Mouse (Mus musculus): Measurements from ENCODE around the gene Rere. TPM values are rescaled to one million over a fixed set of nuclear protein-coding genes. Genes with fewer than 3 reads are reported as not detected.
"Not testable (repeated sequence)": the region's sequence is repeated elsewhere in the genome, so short reads cannot be mapped to it uniquely, and the experiment has no call there.

Rere gene
- total and polyA plus RNA-seq, 3 experiments: 4.1 to 31.8 TPM; not detected in 1

- TF ChIP-seq TCF12 (IDR thresholded peaks at IDR 0.05; ENCODE audit: low read depth, low read length): peak; percentile 69
- peak; percentile 93 for TF ChIP-seq RCOR1 (IDR thresholded peaks at IDR 0.05; ENCODE audit: low read depth, low read length)
These were observed 275.2 kb downstream of the Rere start (continued) for GRCm38 (mm10) chr4:150556382-150557221.

- H3K4me1 ChIP-seq (ENCODE audit: control insufficient read depth in 1 of 2, insufficient read depth in 2 of 2, low read length in 2 of 2): peaks cover 9 to 40% of the 10 kb centered on the region in 2 experiments
- H3K36me3 ChIP-seq (ENCODE audit: control insufficient read depth in 1 of 2, insufficient read depth in 2 of 2, low read length in 2 of 2): peaks cover 0 to 33% of the 10 kb centered on the region in 2 experiments; a peak in 2 of 4 replicates
- 0 out of 2 replicates have a peak overlapping the region, but pooled peaks have one; percentile 1 for H3K9ac ChIP-seq (ENCODE audit: control insufficient read depth, low read depth, low read length, poor library complexity, severe bottlenecking)
- 0 out of 2 replicates have a peak, but pooled peaks have one; percentile 15 for TF ChIP-seq MYC (IDR thresholded peaks at IDR 0.05; ENCODE audit: low read depth, low read length)
- H3K27me3 ChIP-seq (ENCODE audit: control insufficient read depth in 1 of 2, insufficient read depth in 2 of 2, low read length in 2 of 2); H3K9me3 ChIP-seq (replicated peaks; ENCODE audit: insufficient read depth, low read length); DNase-seq (ENCODE audit: low read depth, low spot score); H3K4me3 ChIP-seq (ENCODE audit: control insufficient read depth in 1 of 2, insufficient read depth in 1 of 2, low read depth in 2 of 2, low read length in 2 of 2); H3K79me2 ChIP-seq (ENCODE audit: control insufficient read depth, insufficient read depth, low read length, poor library complexity): not testable (repeated sequence)
- peak overlapping the region; percentile 71 for H3K27ac ChIP-seq (ENCODE audit: control insufficient read depth, low read depth, low read length)
These were observed 275.8 kb downstream of the Rere start for GRCm38 (mm10) chr4:150557289-150557688.

- Histone ChIP-seq H3K4me1 (ENCODE audit: control insufficient read depth in 1 of 2, insufficient read depth in 2 of 2, low read length in 2 of 2) (peaks cover 9 to 36% of the 10 kb centered on the region in 2 experiments), H3K27ac (ENCODE audit: control insufficient read depth, low read depth, low read length) (peak overlapping the region; percentile 71)
- DNase-seq (ENCODE audit: low read depth, low spot score): peak; percentile 71
These were observed 276.5 kb downstream of the Rere start for GRCm38 (mm10) chr4:150557976-150558375.

GRCm38 (mm10) chr4:150559514-150559913, 278.1 kb downstream of the Rere start:
- Histone ChIP-seq H3K4me1 (ENCODE audit: control insufficient read depth in 1 of 2, insufficient read depth in 2 of 2, low read length in 2 of 2) (peaks cover 12 to 35% of the 10 kb centered on the region in 2 experiments), H3K36me3 (ENCODE audit: control insufficient read depth in 1 of 2, insufficient read depth in 2 of 2, low read length in 2 of 2) (peaks cover 0 to 32% of the 10 kb centered on the region in 2 experiments; a peak in 2 of 4 replicates), H3K4me3 (ENCODE audit: control insufficient read depth in 1 of 2, insufficient read depth in 1 of 2, low read depth in 2 of 2, low read length in 2 of 2) (no peak overlapping the region), H3K79me2 (ENCODE audit: control insufficient read depth, insufficient read depth, low read length, poor library complexity) (no peaks in the 10 kb centered on the region), H3K27me3 (ENCODE audit: control insufficient read depth in 1 of 2, insufficient read depth in 2 of 2, low read length in 2 of 2) (no peaks in the 10 kb centered on the region), H3K9ac (ENCODE audit: control insufficient read depth, low read depth, low read length, poor library complexity, severe bottlenecking) (no peak overlapping the region), H3K9me3 (replicated peaks; ENCODE audit: insufficient read depth, low read length) (no peaks in the 10 kb centered on the region), H3K27ac (ENCODE audit: control insufficient read depth, low read depth, low read length) (no peak overlapping the region)
- TF ChIP-seq ZNF384 (IDR thresholded peaks at IDR 0.05; ENCODE audit: low read depth, low read length): no peak
- no peak for TF ChIP-seq USF2 (IDR thresholded peaks at IDR 0.05; ENCODE audit: borderline replicate concordance in 1 of 2, insufficient read depth in 1 of 2, low read depth in 1 of 2, low read length in 2 of 2)
- TF ChIP-seq MYB (IDR thresholded peaks at IDR 0.05; ENCODE audit: low read depth, low read length): no peak
- no peak for TF ChIP-seq MAFK (IDR thresholded peaks at IDR 0.05; ENCODE audit: borderline replicate concordance, low read depth, low read length)
- no peak for TF ChIP-seq NRF1 (IDR thresholded peaks at IDR 0.05; ENCODE audit: insufficient read depth, low read depth, low read length, poor library complexity, severe bottlenecking)
- no peak for TF ChIP-seq CHD1 (IDR thresholded peaks at IDR 0.05; ENCODE audit: low read depth, low read length)
- no peak for TF ChIP-seq NELFE (IDR thresholded peaks at IDR 0.05; ENCODE audit: low read depth, low read length)
- TF ChIP-seq E2F4 (IDR thresholded peaks at IDR 0.05; ENCODE audit: borderline replicate concordance, low read depth, low read length): no peak
- no peak for TF ChIP-seq BHLHE40 (IDR thresholded peaks at IDR 0.05; ENCODE audit: borderline replicate concordance, low read depth, low read length)
- no peak for TF ChIP-seq RAD21 (IDR thresholded peaks at IDR 0.05; ENCODE audit: low read depth, low read length)
- no peak for DNase-seq (ENCODE audit: low read depth, low spot score)

More at GRCm38 (mm10) chr4:150557976-150558375, 276.5 kb downstream of the Rere start:
- Histone ChIP-seq H3K4me3 (ENCODE audit: control insufficient read depth in 1 of 2, insufficient read depth in 1 of 2, low read depth in 2 of 2, low read length in 2 of 2) (no peak overlapping the region), H3K36me3 (ENCODE audit: control insufficient read depth in 1 of 2, insufficient read depth in 2 of 2, low read length in 2 of 2) (peaks cover 0 to 28% of the 10 kb centered on the region in 2 experiments; a peak in 2 of 4 replicates), H3K9me3 (replicated peaks; ENCODE audit: insufficient read depth, low read length) (no peaks in the 10 kb centered on the region), H3K79me2 (ENCODE audit: control insufficient read depth, insufficient read depth, low read length, poor library complexity) (no peaks in the 10 kb centered on the region), H3K27me3 (ENCODE audit: control insufficient read depth in 1 of 2, insufficient read depth in 2 of 2, low read length in 2 of 2) (no peaks in the 10 kb centered on the region), H3K9ac (ENCODE audit: control insufficient read depth, low read depth, low read length, poor library complexity, severe bottlenecking) (no peak overlapping the region; the same call in 1 of the 2 replicates)
- no peak for TF ChIP-seq NELFE (IDR thresholded peaks at IDR 0.05; ENCODE audit: low read depth, low read length)
- 0 out of 2 replicates have a peak, but pooled peaks have one; percentile 38 for TF ChIP-seq GATA1 (IDR thresholded peaks at IDR 0.05; ENCODE audit: low read depth, low read length)
- 0 out of 2 replicates have a peak, but pooled peaks have one; percentile 15 for TF ChIP-seq RCOR1 (IDR thresholded peaks at IDR 0.05; ENCODE audit: low read depth, low read length)
- TF ChIP-seq POLR2AphosphoS2 (IDR thresholded peaks at IDR 0.05; ENCODE audit: low read length): no peak
- TF ChIP-seq SMC3 (IDR thresholded peaks at IDR 0.05; ENCODE audit: low read depth, low read length): 0 out of 2 replicates have a peak, but pooled peaks have one; percentile 5
- peak; percentile 21; the same call in 1 of the 2 replicates for TF ChIP-seq ETS1 (IDR thresholded peaks at IDR 0.05; ENCODE audit: low read depth, low read length)
- 0 out of 2 replicates have a peak, but pooled peaks have one; percentile 15 for TF ChIP-seq BHLHE40 (IDR thresholded peaks at IDR 0.05; ENCODE audit: borderline replicate concordance, low read depth, low read length)
- no peak for TF ChIP-seq NRF1 (IDR thresholded peaks at IDR 0.05; ENCODE audit: insufficient read depth, low read depth, low read length, poor library complexity, severe bottlenecking)
- no peak for TF ChIP-seq POLR2AphosphoS5 (IDR thresholded peaks at IDR 0.05; ENCODE audit: borderline replicate concordance, low read depth, low read length)
- TF ChIP-seq CHD1 (IDR thresholded peaks at IDR 0.05; ENCODE audit: low read depth, low read length): peak; percentile 39; the same call in 1 of the 2 replicates
- TF ChIP-seq SIN3A (IDR thresholded peaks at IDR 0.05; ENCODE audit: low read length): 0 out of 2 replicates have a peak, but pooled peaks have one; percentile 21
- 0 out of 2 replicates have a peak, but pooled peaks have one; percentile 24 for TF ChIP-seq TCF12 (IDR thresholded peaks at IDR 0.05; ENCODE audit: low read depth, low read length)

Measured in MEL (cell line).